Mouse (Mus musculus): ENCODE measurements around the gene Gm49450. TPM values are rescaled to one million over a fixed set of nuclear protein-coding genes. Genes with fewer than 3 reads are reported as not detected.

Gene Gm49450
- polyA plus RNA-seq, 1 experiment = 2.3 TPM

DNA sequence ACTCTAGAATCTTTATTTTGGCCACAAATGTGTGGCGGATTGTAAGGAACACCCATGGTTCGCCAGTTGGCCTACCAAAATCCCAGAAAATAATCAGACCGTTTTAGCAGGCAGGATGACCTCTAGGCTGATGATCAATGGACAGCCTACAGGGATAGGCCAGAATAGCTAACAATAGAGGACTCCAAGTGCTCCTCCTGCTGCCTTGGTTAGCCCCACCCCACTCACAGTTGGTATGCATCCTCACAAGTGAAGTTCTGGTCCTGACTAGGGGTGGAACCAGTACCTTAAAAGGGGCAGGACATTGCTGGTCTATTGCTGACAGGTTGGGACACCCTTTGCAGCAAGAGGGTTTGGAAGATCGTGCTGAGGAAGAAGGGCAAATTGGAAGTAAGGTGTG lies 60.3 kb downstream of the Gm49450 start:
- Histone ChIP-seq H3K36me3 (ENCODE audit: control insufficient read depth, insufficient read depth, low read length) (no peaks in the 10 kb centered on the region), H3K27me3 (ENCODE audit: control insufficient read depth, insufficient read depth, low read length) (no peaks in the 10 kb centered on the region; the same call in none of the 2 replicates), H3K4me3 (ENCODE audit: control insufficient read depth, low read depth, low read length) (peak overlapping the region; percentile 47), H3K4me1 (ENCODE audit: control insufficient read depth, insufficient read depth, low read length) (peaks cover 34% of the 10 kb centered on the region), H3K27ac (ENCODE audit: control insufficient read depth, insufficient read depth, low read depth, low read length) (0 out of 2 replicates have a peak overlapping the region, but pooled peaks have one; percentile 5)
- TF ChIP-seq CTCF (IDR thresholded peaks at IDR 0.05; ENCODE audit: control insufficient read depth, insufficient read depth, insufficient replicate concordance, low read depth, low read length) = no peak
- TF ChIP-seq POLR2A (IDR thresholded peaks at IDR 0.05; ENCODE audit: control insufficient read depth, low read depth, low read length) = no peak

- H3K27ac ChIP-seq (ENCODE audit: control insufficient read depth, insufficient read depth, low read depth, low read length) = peak overlapping the region; percentile 45
- H3K27me3 ChIP-seq (ENCODE audit: control insufficient read depth, insufficient read depth, low read length) = no peaks in the 10 kb centered on the region; the same call in 1 of the 2 replicates
- peaks cover 34% of the 10 kb centered on the region for H3K4me1 ChIP-seq (ENCODE audit: control insufficient read depth, insufficient read depth, low read length)
- no peak for TF ChIP-seq POLR2A (IDR thresholded peaks at IDR 0.05; ENCODE audit: control insufficient read depth, low read depth, low read length)
- peak; percentile 44; the same call in 1 of the 2 replicates for TF ChIP-seq CTCF (IDR thresholded peaks at IDR 0.05; ENCODE audit: control insufficient read depth, insufficient read depth, insufficient replicate concordance, low read depth, low read length)
- H3K4me3 ChIP-seq (ENCODE audit: control insufficient read depth, low read depth, low read length) = no peak overlapping the region
- no peaks in the 10 kb centered on the region for H3K36me3 ChIP-seq (ENCODE audit: control insufficient read depth, insufficient read depth, low read length)
Observed at GRCm38 (mm10) chr15:98891907-98892606, 61.3 kb downstream of the Gm49450 start.

DNA sequence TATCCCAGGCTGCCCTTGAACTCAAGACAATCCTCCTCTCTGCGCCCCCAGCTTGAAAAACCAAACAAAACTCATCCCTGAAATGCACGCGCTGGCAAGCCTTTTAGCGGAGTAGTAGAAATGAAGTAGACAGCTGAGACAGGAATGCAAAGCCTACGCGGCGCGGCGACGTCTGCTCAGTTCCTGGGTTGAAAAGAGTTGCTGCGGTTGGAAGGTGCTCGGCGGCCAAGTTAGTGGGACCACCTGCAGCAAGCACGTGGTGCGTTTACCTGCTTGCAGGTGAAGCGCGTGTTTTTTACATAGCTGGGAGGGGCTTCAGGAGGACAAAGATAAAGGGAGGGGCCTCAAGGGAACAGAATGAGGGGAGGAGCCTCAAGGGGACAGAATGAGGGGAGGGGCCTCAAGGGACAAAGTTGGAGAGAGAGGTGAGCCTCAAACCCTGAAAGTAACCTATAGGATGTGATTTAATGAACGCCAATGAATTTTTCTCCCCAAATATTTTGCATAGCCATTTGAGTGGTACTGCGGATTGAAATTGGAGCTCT lies 62.1 kb downstream of the Gm49450 start:
- TF ChIP-seq CTCF (IDR thresholded peaks at IDR 0.05; ENCODE audit: control insufficient read depth, insufficient read depth, insufficient replicate concordance, low read depth, low read length) = no peak
- no peak for TF ChIP-seq POLR2A (IDR thresholded peaks at IDR 0.05; ENCODE audit: control insufficient read depth, low read depth, low read length)
- Histone ChIP-seq H3K27ac (ENCODE audit: control insufficient read depth, insufficient read depth, low read depth, low read length) (no peak overlapping the region), H3K27me3 (ENCODE audit: control insufficient read depth, insufficient read depth, low read length) (no peaks in the 10 kb centered on the region), H3K4me1 (ENCODE audit: control insufficient read depth, insufficient read depth, low read length) (peaks cover 34% of the 10 kb centered on the region), H3K4me3 (ENCODE audit: control insufficient read depth, low read depth, low read length) (peak overlapping the region; percentile 2), H3K36me3 (ENCODE audit: control insufficient read depth, insufficient read depth, low read length) (no peaks in the 10 kb centered on the region)

- Histone ChIP-seq H3K36me3 (ENCODE audit: control insufficient read depth, insufficient read depth, low read length) (no peaks in the 10 kb centered on the region), H3K27me3 (ENCODE audit: control insufficient read depth, insufficient read depth, low read length) (no peaks in the 10 kb centered on the region), H3K4me3 (ENCODE audit: control insufficient read depth, low read depth, low read length) (no peak overlapping the region), H3K4me1 (ENCODE audit: control insufficient read depth, insufficient read depth, low read length) (peaks cover 8% of the 10 kb centered on the region), H3K27ac (ENCODE audit: control insufficient read depth, insufficient read depth, low read depth, low read length) (no peak overlapping the region)
- TF ChIP-seq POLR2A (IDR thresholded peaks at IDR 0.05; ENCODE audit: control insufficient read depth, low read depth, low read length) (no peak), CTCF (IDR thresholded peaks at IDR 0.05; ENCODE audit: control insufficient read depth, insufficient read depth, insufficient replicate concordance, low read depth, low read length) (no peak)
Observed at GRCm38 (mm10) chr15:98887526-98887925, 65.8 kb downstream of the Gm49450 start.

DNA sequence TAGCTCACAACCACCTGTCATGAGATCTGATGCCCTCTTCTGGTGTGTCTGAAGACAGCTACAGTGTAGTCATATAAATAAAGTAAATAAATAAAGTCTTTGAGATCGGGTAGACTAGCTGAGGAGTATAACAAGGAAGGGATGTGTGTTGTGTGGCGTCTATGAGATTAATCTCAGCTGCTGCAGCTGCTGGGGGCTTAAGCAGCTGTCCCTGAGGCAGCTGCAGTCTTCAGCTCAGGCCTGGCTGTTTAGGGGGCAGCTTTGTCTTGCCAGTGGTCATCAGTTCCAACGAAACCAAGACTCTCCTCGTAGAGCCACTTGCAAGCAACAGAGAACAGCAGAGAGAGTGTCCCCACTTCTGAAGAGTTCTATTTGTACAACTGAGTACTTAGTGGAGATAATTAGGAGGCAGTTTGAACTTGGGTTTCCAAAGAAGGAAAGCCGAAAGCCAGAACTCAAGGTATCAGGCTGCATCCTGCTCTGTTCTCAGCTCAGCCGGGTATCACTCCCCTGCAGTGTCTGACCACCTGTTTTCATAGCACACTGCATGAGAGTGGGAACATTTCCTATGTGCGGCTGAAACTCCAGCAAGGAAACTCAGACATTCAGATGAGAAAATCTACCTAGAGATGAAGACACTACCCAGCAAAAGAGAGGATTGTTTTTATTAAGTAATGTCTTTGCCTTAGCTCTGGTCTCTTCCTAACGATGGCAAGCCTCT lies 66.5 kb downstream of the Gm49450 start:
- peaks cover 5% of the 10 kb centered on the region for H3K4me1 ChIP-seq (ENCODE audit: control insufficient read depth, insufficient read depth, low read length)
- no peak overlapping the region for H3K27ac ChIP-seq (ENCODE audit: control insufficient read depth, insufficient read depth, low read depth, low read length)
- no peaks in the 10 kb centered on the region for H3K27me3 ChIP-seq (ENCODE audit: control insufficient read depth, insufficient read depth, low read length)
- no peak for TF ChIP-seq CTCF (IDR thresholded peaks at IDR 0.05; ENCODE audit: control insufficient read depth, insufficient read depth, insufficient replicate concordance, low read depth, low read length)
- no peak for TF ChIP-seq POLR2A (IDR thresholded peaks at IDR 0.05; ENCODE audit: control insufficient read depth, low read depth, low read length)
- H3K4me3 ChIP-seq (ENCODE audit: control insufficient read depth, low read depth, low read length) = no peak overlapping the region
- no peaks in the 10 kb centered on the region for H3K36me3 ChIP-seq (ENCODE audit: control insufficient read depth, insufficient read depth, low read length)

DNA sequence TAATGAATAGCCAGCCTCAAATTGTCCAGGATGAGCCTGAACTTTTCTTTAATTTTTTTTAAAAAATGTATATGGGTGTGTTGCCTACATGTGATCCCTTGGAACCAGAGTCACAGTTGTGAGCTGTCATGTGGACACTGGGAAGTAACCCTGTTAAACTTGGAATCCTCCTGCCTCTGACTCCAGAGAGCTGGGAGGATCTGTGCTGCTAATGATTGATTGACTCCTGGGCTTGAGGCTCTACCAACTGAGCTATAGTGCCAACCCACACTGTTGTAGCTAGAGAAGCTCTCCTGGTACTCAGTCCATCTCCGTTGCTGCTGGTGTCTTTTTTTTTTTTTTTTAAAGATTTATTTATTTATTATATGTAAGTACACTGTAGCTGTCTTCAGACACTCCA lies 69.2 kb downstream of the Gm49450 start:
- Histone ChIP-seq H3K27me3 (ENCODE audit: control insufficient read depth, insufficient read depth, low read length) (no peaks in the 10 kb centered on the region), H3K4me3 (ENCODE audit: control insufficient read depth, low read depth, low read length) (no peak overlapping the region), H3K4me1 (ENCODE audit: control insufficient read depth, insufficient read depth, low read length) (no peaks in the 10 kb centered on the region; the same call in 1 of the 2 replicates), H3K27ac (ENCODE audit: control insufficient read depth, insufficient read depth, low read depth, low read length) (no peak overlapping the region), H3K36me3 (ENCODE audit: control insufficient read depth, insufficient read depth, low read length) (no peaks in the 10 kb centered on the region)
- TF ChIP-seq CTCF (IDR thresholded peaks at IDR 0.05; ENCODE audit: control insufficient read depth, insufficient read depth, insufficient replicate concordance, low read depth, low read length) (no peak), POLR2A (IDR thresholded peaks at IDR 0.05; ENCODE audit: control insufficient read depth, low read depth, low read length) (no peak)

DNA sequence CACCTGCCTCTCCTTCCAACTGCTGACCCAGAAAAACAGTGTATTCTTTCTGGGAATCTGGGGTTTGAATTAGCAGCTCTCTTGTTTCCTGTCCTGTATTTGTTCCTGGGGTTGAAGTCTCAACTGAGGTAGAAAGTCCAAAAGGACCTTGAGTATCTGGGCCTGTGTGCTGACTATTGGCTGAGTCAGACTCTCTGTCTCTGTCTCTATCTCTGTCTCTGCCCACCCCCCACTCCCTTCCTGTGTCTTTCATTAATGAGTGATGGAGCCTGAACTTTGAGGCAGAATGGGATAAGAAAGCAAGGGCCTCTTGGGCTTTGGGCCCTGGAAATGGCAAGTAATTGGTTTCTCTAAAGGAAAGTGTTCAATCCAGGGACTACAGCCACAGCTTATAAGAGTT lies 69.7 kb downstream of the Gm49450 start:
- no peak overlapping the region for H3K27ac ChIP-seq (ENCODE audit: control insufficient read depth, insufficient read depth, low read depth, low read length)
- H3K27me3 ChIP-seq (ENCODE audit: control insufficient read depth, insufficient read depth, low read length) = no peaks in the 10 kb centered on the region
- H3K36me3 ChIP-seq (ENCODE audit: control insufficient read depth, insufficient read depth, low read length) = no peaks in the 10 kb centered on the region
- no peak overlapping the region for H3K4me3 ChIP-seq (ENCODE audit: control insufficient read depth, low read depth, low read length)
- TF ChIP-seq CTCF (IDR thresholded peaks at IDR 0.05; ENCODE audit: control insufficient read depth, insufficient read depth, insufficient replicate concordance, low read depth, low read length) (no peak), POLR2A (IDR thresholded peaks at IDR 0.05; ENCODE audit: control insufficient read depth, low read depth, low read length) (no peak)
- H3K4me1 ChIP-seq (ENCODE audit: control insufficient read depth, insufficient read depth, low read length) = no peaks in the 10 kb centered on the region; the same call in 1 of the 2 replicates

Other genes with a start within 250 kb of the Gm49450 start
- 158 and 181 TPM in 2 replicates for gene Ccdc65, start 245.3 kb downstream of the Gm49450 start, polyA plus RNA-seq (2012; rRNA removed)
- gene Fkbp11, start 225.4 kb downstream of the Gm49450 start, polyA plus RNA-seq (2012; rRNA removed) = 1.0 and 1.4 TPM in 2 replicates
- gene Arf3, start 190.3 kb downstream of the Gm49450 start, polyA plus RNA-seq (2012; rRNA removed) = 60.1 and 80.4 TPM in 2 replicates
- gene Wnt10b, start 175.4 kb downstream of the Gm49450 start, polyA plus RNA-seq (2012; rRNA removed) = 0.47 and 0.67 TPM in 2 replicates
- gene Wnt1, start 163.7 kb downstream of the Gm49450 start, polyA plus RNA-seq (2012; rRNA removed) = 3.5 and 4.0 TPM in 2 replicates
- 0.02 TPM in 1 of 2 replicates, not detected in the other for gene Ddn, start 144.1 kb downstream of the Gm49450 start, polyA plus RNA-seq (2012; rRNA removed)
- gene Prkag1, start 122.0 kb downstream of the Gm49450 start, polyA plus RNA-seq (2012; rRNA removed) = 18.4 and 19.5 TPM in 2 replicates
- 17.0 and 17.4 TPM in 2 replicates for gene Kmt2d, start 82.3 kb downstream of the Gm49450 start, polyA plus RNA-seq (2012; rRNA removed)
- gene Rhebl1, start 59.0 kb downstream of the Gm49450 start, polyA plus RNA-seq (2012; rRNA removed) = 4.6 and 4.8 TPM in 2 replicates
- 9.4 and 10.8 TPM in 2 replicates for gene Dhh, start 55.0 kb downstream of the Gm49450 start, polyA plus RNA-seq (2012; rRNA removed)
- gene Lmbr1l, start 35.3 kb downstream of the Gm49450 start, polyA plus RNA-seq (2012; rRNA removed) = 478 and 581 TPM in 2 replicates
- 124 and 148 TPM in 2 replicates for gene Tuba1b, start 19.0 kb downstream of the Gm49450 start, polyA plus RNA-seq (2012; rRNA removed)
- 77.2 and 93.1 TPM in 2 replicates for gene Tuba1a, start 152 bp upstream of the Gm49450 start, polyA plus RNA-seq (2012; rRNA removed)
- 223 and 227 TPM in 2 replicates for gene Tuba1c, start 76.3 kb upstream of the Gm49450 start, polyA plus RNA-seq (2012; rRNA removed)
- 0.14 and 0.36 TPM in 2 replicates for gene Prph, start 101.6 kb upstream of the Gm49450 start, polyA plus RNA-seq (2012; rRNA removed)
- gene Troap, start 121.0 kb upstream of the Gm49450 start, polyA plus RNA-seq (2012; rRNA removed) = 15.2 and 17.5 TPM in 2 replicates
- 0.72 and 1.0 TPM in 2 replicates for gene C1ql4, start 134.3 kb upstream of the Gm49450 start, polyA plus RNA-seq (2012; rRNA removed)
- 4.1 TPM in 2 replicates for gene Dnajc22, start 139.6 kb upstream of the Gm49450 start, polyA plus RNA-seq (2012; rRNA removed)
- gene Spats2, start 172.4 kb upstream of the Gm49450 start, polyA plus RNA-seq (2012; rRNA removed) = 34.2 and 35.8 TPM in 2 replicates

All from testis, adult 2 months (tissue).